Mouse (Mus musculus): Measurements from ENCODE around the gene Pex11g.

The Pex11g gene

GRCm38 (mm10) chr8:3414639-3415190 lies 52.8 kb downstream of the Pex11g start:
- no peak for DNase-seq

- DNase-seq: no peak
Observed at GRCm38 (mm10) chr8:3412816-3413215, 54.7 kb downstream of the Pex11g start.

GRCm38 (mm10) chr8:3411901-3412301 lies 55.6 kb downstream of the Pex11g start:
- no peak for DNase-seq

DNA sequence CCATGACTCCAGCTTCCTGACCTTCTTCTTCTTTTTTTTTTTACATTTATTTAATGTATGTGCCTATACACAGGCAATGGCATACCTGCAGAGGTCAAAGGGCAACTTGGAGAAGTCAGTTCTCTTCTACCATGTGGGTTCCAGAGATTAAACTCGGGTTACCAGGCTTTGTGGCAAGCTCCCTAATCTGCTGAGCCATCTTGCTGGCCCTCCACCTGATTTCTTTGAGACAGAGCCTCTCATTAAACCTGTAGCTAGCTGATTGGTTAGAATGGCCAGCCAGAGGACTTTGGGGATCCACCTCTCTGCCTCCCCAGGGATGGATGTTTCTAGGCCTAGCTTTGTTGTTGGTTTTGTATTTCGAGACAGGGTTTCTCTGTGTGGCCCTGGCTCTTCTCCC lies 56.4 kb downstream of the Pex11g start:
- no peak for DNase-seq

- DNase-seq: no peak
Observed at GRCm38 (mm10) chr8:3407417-3407816, 60.1 kb downstream of the Pex11g start.

All from kidney, postnatal 25 days (tissue).